Mouse (Mus musculus) testis, adult 2 months (tissue): ENCODE data around the gene Ackr4.

Source experiments
- CTCF ChIP-seq: fragments of 200-500 bp; IDR thresholded peaks from 2 replicates; pipeline ENCODE4 v1.5.1; 2012; ENCODE audit warnings: low read depth, mild to moderate bottlenecking, inconsistent platforms, low read length, moderate library complexity; ENCODE audit not compliant: control insufficient read depth, insufficient read depth, insufficient replicate concordance
- POLR2A ChIP-seq: fragments of 200-500 bp; IDR thresholded peaks from 2 replicates; pipeline ENCODE4 v1.6.1; 2012; ENCODE audit warnings: low read depth, mild to moderate bottlenecking, inconsistent platforms, low read length, moderate library complexity; ENCODE audit not compliant: control insufficient read depth

DNA sequence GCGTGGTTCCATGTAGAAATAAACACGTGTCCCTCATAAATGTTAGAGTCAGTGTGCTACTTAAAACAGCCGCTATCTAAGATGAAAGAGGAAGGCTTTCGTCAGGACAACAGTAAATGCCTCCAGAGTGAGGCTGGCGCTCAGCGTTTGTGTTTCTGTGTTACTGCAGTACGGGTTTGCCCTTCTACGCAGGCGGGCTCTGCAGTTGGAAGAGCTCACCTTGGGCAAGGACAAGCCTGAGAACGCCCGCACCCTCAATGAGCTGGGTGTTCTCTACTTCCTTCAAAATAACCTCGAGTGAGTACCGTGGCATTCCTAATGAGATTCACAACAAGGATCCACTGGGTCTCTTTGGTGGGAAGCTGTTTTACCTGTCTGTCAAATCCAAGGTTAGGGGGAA is 88.5 kb downstream of the Ackr4 start:
- TF ChIP-seq CTCF: no peak
- no peak for TF ChIP-seq POLR2A
